Mouse (Mus musculus) limb, embryonic 11.5 days (tissue): Measurements from ENCODE around the gene Nub1. TPM values are rescaled to one million over a fixed set of nuclear protein-coding genes. Genes with fewer than 3 reads are reported as not detected.

Source experiments
- ATAC-seq: fragments of 200-750 bp; cut with Nextera tagmentation; 2 replicates; pipeline ENCODE4 v1.8.0; 2017; ENCODE audit warnings: low read depth; ENCODE audit not compliant: insufficient number of reproducible peaks, low FRiP score, low TSS enrichment
- DNase-seq: peaks from one replicate; pipeline ENCODE4 v3.0.0-alpha.2; 2015; ENCODE audit warnings: low spot score
- H3K27ac ChIP-seq: fragments of 300-500 bp; sonication (generic); replicated peaks from 2 replicates; pipeline ENCODE4 v1.5.1; 2014; ENCODE audit warnings: low read depth, mild to moderate bottlenecking, low read length
- H3K27me3 ChIP-seq: fragments of 300-500 bp; sonication (generic); 2 replicates; pipeline ENCODE4 v1.6.1; 2014; ENCODE audit warnings: mild to moderate bottlenecking, low read length, mixed read lengths; ENCODE audit not compliant: control insufficient read depth, insufficient read depth
- H3K36me3 ChIP-seq: fragments of 300-500 bp; sonication (generic); 2 replicates; pipeline ENCODE4 v1.6.1; 2014; ENCODE audit warnings: mild to moderate bottlenecking, low read length, moderate library complexity, mixed read lengths; ENCODE audit not compliant: control insufficient read depth, insufficient read depth
- H3K4me1 ChIP-seq: fragments of 300-500 bp; sonication (generic); 2 replicates; pipeline ENCODE4 v1.6.1; 2014; ENCODE audit warnings: low read length, mixed read lengths; ENCODE audit not compliant: control insufficient read depth, insufficient read depth
- H3K4me2 ChIP-seq: fragments of 300-500 bp; sonication (generic); 2 replicates; pipeline ENCODE4 v1.6.1; 2014; ENCODE audit warnings: low read depth, mild to moderate bottlenecking, moderate library complexity; ENCODE audit not compliant: severe bottlenecking
- H3K4me3 ChIP-seq: fragments of 300-500 bp; sonication (generic); 2 replicates; pipeline ENCODE4 v1.5.1; 2014; ENCODE audit warnings: low read depth, low read length
- H3K9ac ChIP-seq: fragments of 300-500 bp; sonication (generic); 2 replicates; pipeline ENCODE4 v1.6.1; 2014; ENCODE audit warnings: mild to moderate bottlenecking, low read length
- H3K9me3 ChIP-seq: fragments of 300-500 bp; sonication (generic); 2 replicates; pipeline ENCODE4 v1.6.1; 2016; ENCODE audit warnings: low read length; ENCODE audit not compliant: control insufficient read depth
- WGBS: fragments of 180-500 bp; shearing (Covaris S2); extraction: QIAGEN DNeasy Blood & Tissue Kit; methylation state at CpG from one replicate; pipeline ENCODE4 v1.1.7; 2014; 5-methylcytosine and 5-hydroxymethylcytosine counted together
- polyA plus RNA-seq: library from polyadenylated mRNA; unstranded; fragments of >200 nt; fragmentation: Nextera tagmentation; extraction: Ambion mirVana; gene quantifications from 2 replicates; pipeline ENCODE4 v1.2.1, GENCODE M21; 2014

Gene Nub1
- polyA plus RNA-seq, 1 experiment from 2014 or later: 32.2 TPM

DNA sequence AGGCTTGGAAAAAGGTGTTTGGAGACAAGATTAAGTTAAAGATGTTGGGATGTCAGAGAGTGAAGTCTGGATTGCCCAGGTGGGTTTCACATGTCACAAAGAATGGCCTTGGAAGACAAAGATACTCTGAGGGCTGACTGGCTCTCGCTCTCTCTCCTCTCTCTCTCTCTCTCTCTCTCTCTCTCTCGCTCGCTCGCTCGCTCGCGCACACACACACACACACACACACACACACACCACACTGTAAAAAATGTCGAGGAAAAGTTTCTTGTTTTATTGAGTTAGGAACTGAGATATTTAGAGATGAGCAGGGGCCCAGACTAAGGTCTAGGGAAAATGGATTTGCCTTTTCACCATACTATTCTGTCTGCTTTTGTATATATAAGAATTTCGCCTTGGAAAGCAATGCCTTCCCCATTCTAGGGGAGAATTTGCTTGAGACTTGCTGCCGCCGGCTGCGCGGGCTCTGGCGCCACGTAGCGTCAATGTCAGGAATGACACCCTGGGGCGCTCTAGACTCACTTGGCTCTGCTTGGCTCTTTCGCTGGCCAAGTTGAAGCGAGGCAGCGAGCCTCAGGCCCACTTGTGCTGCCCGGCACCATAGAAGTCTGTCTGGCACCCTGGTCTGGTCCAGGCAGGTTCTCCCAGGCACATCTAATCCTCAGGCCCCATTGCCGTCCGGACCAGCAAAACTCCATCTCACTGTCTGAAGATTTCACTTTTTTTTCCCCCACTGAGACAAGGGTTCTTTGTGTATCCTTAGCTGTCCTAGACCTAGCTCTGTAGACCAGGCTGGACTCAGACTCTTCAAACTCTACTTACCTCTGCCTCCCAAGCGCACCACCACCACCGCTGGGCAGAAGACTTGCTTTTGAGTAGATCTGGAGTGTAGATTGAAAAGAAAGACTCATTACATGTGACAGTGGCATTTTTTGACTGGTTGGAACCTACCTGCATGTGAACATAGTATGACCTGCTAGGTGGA is 33.3 kb upstream of the Nub1 start:
- DNase-seq: peak; percentile 91
- ATAC-seq: peak; percentile 61; the same call in 1 of the 2 replicates
- H3K9ac ChIP-seq: no peak overlapping the region

DNA sequence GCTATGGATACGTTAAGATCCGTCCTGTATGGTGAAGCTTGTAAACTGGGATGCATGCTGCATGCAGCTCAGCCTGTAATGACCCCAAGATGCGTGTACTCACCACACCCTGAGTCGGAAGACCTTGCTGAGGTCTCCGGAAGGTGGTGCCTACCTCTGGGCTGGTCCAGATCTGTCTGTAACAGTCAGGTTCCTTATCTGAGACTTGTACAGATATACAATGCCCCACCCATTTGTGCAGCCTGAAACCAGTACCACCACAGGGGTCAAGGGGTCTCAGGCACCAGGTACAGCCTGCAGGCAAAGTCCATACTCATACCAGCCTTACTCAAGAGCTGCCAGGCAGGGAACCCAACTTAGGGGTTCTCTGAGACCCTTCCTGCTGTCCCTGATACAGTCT is 32.6 kb upstream of the Nub1 start:
- Histone ChIP-seq H3K4me2 (no peak overlapping the region), H3K4me3 (no peak overlapping the region), H3K27ac (no peak overlapping the region), H3K27me3 (no peaks in the 10 kb centered on the region), H3K9ac (no peak overlapping the region), H3K36me3 (no peaks in the 10 kb centered on the region), H3K9me3 (no peaks in the 10 kb centered on the region), H3K4me1 (no peaks in the 10 kb centered on the region)
- no peak for ATAC-seq
- no peak for DNase-seq
- 87% methylated on average over 5 of the region's 5 CpGs for WGBS

More for the DNA sequence above, 33.3 kb upstream of the Nub1 start:
- Histone ChIP-seq H3K4me1 (no peaks in the 10 kb centered on the region), H3K4me3 (no peak overlapping the region), H3K36me3 (no peaks in the 10 kb centered on the region), H3K4me2 (no peak overlapping the region), H3K27ac (no peak overlapping the region), H3K27me3 (no peaks in the 10 kb centered on the region), H3K9me3 (no peaks in the 10 kb centered on the region)
- WGBS: 29% methylated on average over 25 of the region's 25 CpGs

DNA sequence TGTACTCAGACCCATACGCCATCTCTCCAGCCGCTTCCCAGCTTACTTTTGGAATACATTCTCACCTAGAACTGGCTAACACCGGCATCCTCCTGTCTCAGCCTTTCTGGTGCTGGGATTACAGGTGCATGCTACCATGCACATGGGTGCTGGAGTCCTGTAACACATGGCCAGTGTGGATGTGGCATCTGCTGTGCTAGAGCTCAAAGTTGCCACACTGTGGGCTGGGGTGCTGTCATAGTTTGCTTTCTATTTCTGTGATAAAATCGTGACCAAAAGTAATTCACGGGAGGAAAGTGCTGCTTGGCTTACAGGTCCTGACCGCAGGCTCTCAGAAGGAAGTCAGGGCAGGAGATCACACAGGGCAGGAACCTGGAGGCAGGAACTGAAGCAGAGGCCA is 30.8 kb upstream of the Nub1 start:
- H3K9ac ChIP-seq: no peak overlapping the region
- H3K4me3 ChIP-seq: no peak overlapping the region
- H3K9me3 ChIP-seq: no peaks in the 10 kb centered on the region
- ATAC-seq (no peak), DNase-seq (no peak)
- H3K27ac ChIP-seq: no peak overlapping the region
- no peaks in the 10 kb centered on the region for H3K27me3 ChIP-seq
- H3K4me2 ChIP-seq: no peak overlapping the region
- H3K4me1 ChIP-seq: no peaks in the 10 kb centered on the region
- WGBS: 83% methylated on average over 6 of the region's 6 CpGs
- H3K36me3 ChIP-seq: no peaks in the 10 kb centered on the region

GRCm38 (mm10) chr5:24657113-24657512 is 28.2 kb upstream of the Nub1 start:
- H3K4me1 ChIP-seq: no peaks in the 10 kb centered on the region
- H3K27me3 ChIP-seq: no peaks in the 10 kb centered on the region
- H3K9me3 ChIP-seq: no peaks in the 10 kb centered on the region
- no peak overlapping the region for H3K4me2 ChIP-seq
- H3K4me3 ChIP-seq: no peak overlapping the region
- DNase-seq: no peak
- H3K36me3 ChIP-seq: no peaks in the 10 kb centered on the region
- 77% methylated on average over 2 of the region's 2 CpGs for WGBS
- H3K9ac ChIP-seq: no peak overlapping the region
- ATAC-seq: no peak
- H3K27ac ChIP-seq: no peak overlapping the region

DNA sequence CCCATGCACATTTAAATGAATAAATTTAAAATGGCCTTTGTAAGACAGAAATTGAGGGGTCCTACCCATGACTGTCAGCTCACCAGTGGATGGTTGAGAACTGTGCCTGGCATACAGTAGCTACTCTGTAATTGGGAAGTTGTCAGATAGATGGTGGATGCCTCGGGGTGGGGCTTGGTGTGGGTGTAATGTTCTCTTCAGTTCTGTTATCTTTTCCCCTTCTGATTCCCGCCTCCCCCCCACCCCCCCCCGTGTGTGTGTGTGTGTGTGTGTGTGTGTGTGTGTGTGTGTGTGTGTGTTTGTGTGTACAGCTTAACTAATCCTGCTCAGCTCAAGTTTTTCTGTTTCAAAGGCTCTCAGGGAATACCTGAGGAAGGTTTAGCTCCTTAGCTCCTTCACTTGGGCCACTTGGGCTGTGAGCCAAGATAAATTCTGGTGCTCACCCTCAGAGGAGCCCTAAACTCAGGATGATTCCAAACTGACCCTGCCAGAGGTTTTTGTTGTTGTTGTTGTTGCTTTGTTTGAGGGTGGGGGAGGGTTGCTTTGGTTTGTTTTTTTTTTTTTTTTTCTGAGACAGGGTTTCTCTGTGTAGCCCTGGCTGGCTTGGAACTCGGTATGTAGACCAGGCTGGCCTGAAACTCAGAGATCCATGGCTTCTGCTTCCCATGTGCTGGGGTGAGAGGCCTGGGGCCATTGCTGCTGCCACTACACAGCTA is 25.5 kb upstream of the Nub1 start:
- ATAC-seq (no peak), DNase-seq (no peak)
- H3K27ac ChIP-seq: no peak overlapping the region
- H3K4me2 ChIP-seq: no peak overlapping the region
- WGBS: 94% methylated on average over 3 of the region's 4 CpGs
- no peak overlapping the region for H3K4me3 ChIP-seq
- H3K27me3 ChIP-seq: no peaks in the 10 kb centered on the region
- H3K9me3 ChIP-seq: no peaks in the 10 kb centered on the region
- H3K36me3 ChIP-seq: no peaks in the 10 kb centered on the region
- H3K9ac ChIP-seq: no peak overlapping the region
- H3K4me1 ChIP-seq: no peaks in the 10 kb centered on the region

DNA sequence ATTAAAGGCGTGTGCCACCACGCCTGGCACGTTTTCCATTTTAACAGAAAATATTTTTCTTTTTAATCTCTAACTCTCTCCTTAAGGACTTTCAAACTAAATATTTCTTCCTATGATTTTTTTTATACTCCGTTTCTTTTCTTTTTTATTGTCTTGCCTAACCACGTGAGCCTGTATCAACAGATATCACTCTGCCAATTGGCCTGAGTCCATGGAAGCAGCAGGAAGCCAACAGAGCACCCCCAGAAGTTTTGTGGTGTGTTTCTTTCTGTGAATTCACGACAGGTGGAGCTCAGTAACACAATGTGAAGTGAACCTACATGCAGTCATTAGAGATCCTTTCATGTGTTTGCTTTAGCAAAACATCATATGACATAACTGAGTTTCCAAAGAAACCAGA is 23.9 kb upstream of the Nub1 start:
- no peaks in the 10 kb centered on the region for H3K9me3 ChIP-seq
- WGBS: 84% methylated on average over 6 of the region's 6 CpGs
- no peak overlapping the region for H3K4me3 ChIP-seq
- no peaks in the 10 kb centered on the region for H3K36me3 ChIP-seq
- DNase-seq (no peak), ATAC-seq (no peak)
- no peak overlapping the region for H3K9ac ChIP-seq
- H3K27ac ChIP-seq: no peak overlapping the region
- H3K4me2 ChIP-seq: no peak overlapping the region
- H3K27me3 ChIP-seq: no peaks in the 10 kb centered on the region
- H3K4me1 ChIP-seq: no peaks in the 10 kb centered on the region

- H3K4me3 ChIP-seq: no peak overlapping the region
- no peaks in the 10 kb centered on the region for H3K4me1 ChIP-seq
- ATAC-seq (no peak), DNase-seq (peak; percentile 86)
- H3K27me3 ChIP-seq: no peaks in the 10 kb centered on the region
- no peak overlapping the region for H3K4me2 ChIP-seq
- H3K27ac ChIP-seq: no peak overlapping the region
- H3K9ac ChIP-seq: no peak overlapping the region
- 33% methylated on average over 4 of the region's 4 CpGs for WGBS
- no peaks in the 10 kb centered on the region for H3K9me3 ChIP-seq
- H3K36me3 ChIP-seq: no peaks in the 10 kb centered on the region
Measured at GRCm38 (mm10) chr5:24674238-24674637, 11.1 kb upstream of the Nub1 start.

GRCm38 (mm10) chr5:24681436-24681835 is 3.9 kb upstream of the Nub1 start:
- H3K36me3 ChIP-seq: no peaks in the 10 kb centered on the region
- no peak overlapping the region for H3K9ac ChIP-seq
- ATAC-seq: no peak
- no peak for DNase-seq
- no peaks in the 10 kb centered on the region for H3K27me3 ChIP-seq
- no peaks in the 10 kb centered on the region for H3K9me3 ChIP-seq
- no peak overlapping the region for H3K4me3 ChIP-seq
- no peaks in the 10 kb centered on the region for H3K4me1 ChIP-seq
- no peak overlapping the region for H3K4me2 ChIP-seq
- no peak overlapping the region for H3K27ac ChIP-seq
- WGBS: 69% methylated on average over 1 of the region's 1 CpGs
